Mouse (Mus musculus) megakaryocyte progenitor cell, adult 5-6 weeks (primary cell): ENCODE measurements at regions not wholly inside any gene's neighbourhood (a gene's known extent, or its start where the extent isn't known, plus 50 kb on each side); places are given as distances from the start of the nearest gene placed in this dataset.

Experiments used
- ATAC-seq: replicated peaks from 2 replicates; pipeline ENCODE4 v1.8.0; 2016; ENCODE audit warnings: mild to moderate bottlenecking, moderate TSS enrichment, inconsistent platforms; ENCODE audit not compliant: poor library complexity

- ATAC-seq, result no peak
Measured at GRCm38 (mm10) chr1:61050346-61050745, 72.6 kb downstream of the Icos start.

GRCm38 (mm10) chr1:61053676-61054075 lies 75.9 kb downstream of the Icos start:
- ATAC-seq, result no peak

GRCm38 (mm10) chr1:61054391-61054790 lies 76.7 kb downstream of the Icos start:
- no peak for ATAC-seq

- ATAC-seq, result 0 out of 2 replicates have a peak, but pooled peaks have one; percentile 29
Measured at GRCm38 (mm10) chr1:61055176-61055575, 77.4 kb downstream of the Icos start.

- no peak for ATAC-seq
Measured at GRCm38 (mm10) chr1:61059910-61060536, 82.3 kb downstream of the Icos start.

GRCm38 (mm10) chr1:61061892-61062460 lies 84.2 kb downstream of the Icos start:
- ATAC-seq, result no peak

- ATAC-seq, result no peak
Measured at GRCm38 (mm10) chr1:61068112-61068511, 90.4 kb downstream of the Icos start.

GRCm38 (mm10) chr1:61074127-61074526 lies 96.4 kb downstream of the Icos start:
- no peak for ATAC-seq

- no peak for ATAC-seq
Measured at GRCm38 (mm10) chr1:61075335-61075734, 97.6 kb downstream of the Icos start.

- ATAC-seq, result no peak
Measured at GRCm38 (mm10) chr1:61084732-61085131, 107.0 kb downstream of the Icos start.

GRCm38 (mm10) chr1:61086811-61087210 lies 109.1 kb downstream of the Icos start:
- ATAC-seq, result no peak

- ATAC-seq, result no peak
Measured at GRCm38 (mm10) chr1:61090801-61091200, 113.1 kb downstream of the Icos start.

- ATAC-seq, result no peak
Measured at GRCm38 (mm10) chr1:61095481-61096165, 117.9 kb downstream of the Icos start.

GRCm38 (mm10) chr1:61099341-61099740 lies 121.6 kb downstream of the Icos start:
- no peak for ATAC-seq

- ATAC-seq, result peak; percentile 55; the same call in 1 of the 2 replicates
Measured at GRCm38 (mm10) chr1:61101679-61102078, 124.0 kb downstream of the Icos start.

GRCm38 (mm10) chr1:61102346-61102745 lies 124.6 kb downstream of the Icos start:
- ATAC-seq, result no peak

- no peak for ATAC-seq
Measured at GRCm38 (mm10) chr1:61103581-61103980, 125.9 kb downstream of the Icos start.

GRCm38 (mm10) chr1:61111731-61112309 lies 134.1 kb downstream of the Icos start:
- ATAC-seq, result no peak

GRCm38 (mm10) chr1:61117535-61117934 lies 139.8 kb downstream of the Icos start:
- no peak for ATAC-seq

GRCm38 (mm10) chr1:61118071-61118470 lies 140.3 kb downstream of the Icos start:
- no peak for ATAC-seq

- ATAC-seq, result no peak
Measured at GRCm38 (mm10) chr1:61121480-61121879, 143.8 kb downstream of the Icos start.

GRCm38 (mm10) chr1:61125127-61125526 lies 147.4 kb downstream of the Icos start:
- ATAC-seq, result no peak
